Mouse (Mus musculus) neural tube, embryonic 13.5 days (tissue): ENCODE measurements around the gene Itga2b. TPM values are rescaled to one million over a fixed set of nuclear protein-coding genes. Genes with fewer than 3 reads are reported as not detected.

Experiments
- ATAC-seq: fragments of 200-750 bp; cut with Nextera tagmentation; 2 replicates; pipeline ENCODE4 v1.8.0; 2017; ENCODE audit warnings: low read depth, mild to moderate bottlenecking, moderate TSS enrichment, moderate library complexity
- H3K27ac ChIP-seq: fragments of 300-500 bp; sonication (generic); replicated peaks from 2 replicates; pipeline ENCODE4 v1.5.1; 2015; ENCODE audit warnings: moderate library complexity, mild to moderate bottlenecking, inconsistent platforms
- H3K27me3 ChIP-seq: fragments of 300-500 bp; sonication (generic); 2 replicates; pipeline ENCODE4 v1.6.1; 2015; ENCODE audit warnings: mild to moderate bottlenecking, inconsistent platforms
- H3K36me3 ChIP-seq: fragments of 300-500 bp; sonication (generic); 2 replicates; pipeline ENCODE4 v1.6.1; 2015; ENCODE audit warnings: mild to moderate bottlenecking, inconsistent platforms
- H3K4me1 ChIP-seq: fragments of 300-500 bp; sonication (generic); replicated peaks from 2 replicates; pipeline ENCODE4 v1.6.1; 2015; ENCODE audit warnings: inconsistent platforms
- H3K4me2 ChIP-seq: fragments of 300-500 bp; sonication (generic); 2 replicates; pipeline ENCODE4 v1.6.1; 2015; ENCODE audit warnings: inconsistent platforms, mild to moderate bottlenecking, moderate library complexity
- H3K4me3 ChIP-seq: fragments of 300-500 bp; sonication (generic); 2 replicates; pipeline ENCODE4 v1.5.1; 2015; ENCODE audit warnings: mild to moderate bottlenecking, inconsistent platforms
- H3K9ac ChIP-seq: fragments of 300-500 bp; sonication (generic); 2 replicates; pipeline ENCODE4 v1.6.1; 2015; ENCODE audit warnings: moderate library complexity, mild to moderate bottlenecking, inconsistent platforms
- H3K9me3 ChIP-seq: fragments of 300-500 bp; sonication (generic); 2 replicates; pipeline ENCODE4 v1.6.1; 2016; ENCODE audit warnings: inconsistent platforms
- WGBS: fragments of 180-500 bp; shearing (Covaris S2); methylation state at CpG from one replicate; pipeline ENCODE4 v1.1.7; 2015; 5-methylcytosine and 5-hydroxymethylcytosine counted together
- polyA plus RNA-seq: library from polyadenylated mRNA; unstranded; fragments of >200 nt; fragmentation: Nextera tagmentation; extraction: Ambion mirVana; gene quantifications from 2 replicates; pipeline ENCODE4 v1.2.1, GENCODE M21; 2015

The Itga2b gene
- polyA plus RNA-seq, 1 experiment from 2014 or later, result 6.2 TPM

DNA sequence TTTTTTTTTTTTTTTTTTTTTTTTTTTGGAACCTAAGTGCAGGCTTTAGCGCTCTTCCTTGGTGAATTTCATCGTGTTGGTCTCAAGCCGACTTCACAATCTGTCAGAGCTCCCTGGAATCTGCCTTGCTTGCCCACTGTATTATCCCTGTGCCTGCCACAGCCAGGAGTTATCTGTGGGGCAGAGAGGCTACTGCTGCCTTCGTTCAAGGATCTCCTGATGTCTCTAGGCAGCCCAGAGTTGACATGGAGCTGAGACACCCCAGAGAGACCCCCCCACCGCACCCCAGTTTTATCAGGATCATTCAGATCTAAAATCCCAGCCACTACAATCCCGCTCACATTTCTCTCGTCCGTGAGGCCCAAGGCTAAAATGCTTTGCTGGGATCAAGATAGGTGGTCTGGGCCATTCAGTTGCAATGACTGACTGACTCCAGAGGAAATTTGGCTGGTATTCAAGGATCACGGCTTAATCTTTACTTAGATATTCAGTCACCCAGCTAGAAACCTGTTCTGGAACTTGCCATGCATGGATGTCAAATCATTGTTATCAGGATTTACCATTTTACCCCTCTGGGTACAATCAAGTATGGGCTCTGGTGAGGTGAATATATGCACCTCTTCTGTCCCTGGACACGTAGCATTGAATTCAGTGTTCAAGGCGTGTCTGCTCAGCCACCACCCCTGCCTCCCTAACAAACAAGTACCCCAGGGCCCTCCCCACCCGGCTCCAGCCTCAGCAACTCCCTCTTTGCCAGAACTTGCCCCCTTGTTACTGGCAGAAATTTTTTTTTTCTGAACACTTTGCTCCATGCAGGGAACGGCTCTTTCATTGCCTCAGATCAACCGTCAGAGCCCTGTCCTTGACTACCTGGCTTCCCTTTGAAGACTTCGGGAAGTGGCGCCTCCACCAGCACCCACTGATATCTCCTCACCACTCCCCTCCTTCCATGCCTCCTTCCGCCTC, 20.6 kb downstream of the Itga2b start:
- 53% methylated on average over 17 of the region's 17 CpGs for WGBS
- Histone ChIP-seq H3K27ac (no peak overlapping the region), H3K4me3 (no peak overlapping the region)

DNA sequence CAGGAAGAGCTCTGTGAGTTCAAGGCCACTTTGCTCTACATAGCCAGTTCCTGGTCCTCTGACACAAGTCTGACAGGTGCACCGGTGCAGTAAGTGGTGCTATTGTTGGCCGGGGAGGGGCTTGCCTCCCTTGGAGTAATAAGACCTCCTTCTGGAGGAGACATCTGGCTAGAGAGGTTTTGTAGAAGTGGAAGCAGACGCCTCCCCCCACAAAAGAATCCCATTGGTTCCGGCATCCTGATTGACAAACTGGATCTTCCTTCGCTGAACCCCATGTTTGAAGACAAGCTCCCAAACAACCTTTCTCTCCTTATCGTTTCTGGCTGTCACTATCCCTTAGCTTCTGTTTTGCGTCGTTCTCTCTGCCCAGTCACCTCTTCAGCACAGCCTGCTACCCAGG, 21.6 kb downstream of the Itga2b start:
- H3K9me3 ChIP-seq, result no peaks in the 10 kb centered on the region
- ATAC-seq, result no peak
- H3K4me2 ChIP-seq, result peak overlapping the region; percentile 92; the same call in 1 of the 2 replicates
- no peak overlapping the region for H3K4me3 ChIP-seq
- peaks cover 42% of the 10 kb centered on the region for H3K27me3 ChIP-seq
- 11% methylated on average over 8 of the region's 8 CpGs for WGBS
- H3K36me3 ChIP-seq, result peaks cover 6% of the 10 kb centered on the region
- peaks cover 44% of the 10 kb centered on the region for H3K4me1 ChIP-seq
- no peak overlapping the region for H3K27ac ChIP-seq
- 0 out of 2 replicates have a peak overlapping the region, but pooled peaks have one; percentile 12 for H3K9ac ChIP-seq

More for the DNA sequence above, 20.6 kb downstream of the Itga2b start:
- no peak for ATAC-seq
- H3K9ac ChIP-seq, result no peak overlapping the region
- no peak overlapping the region for H3K4me2 ChIP-seq
- peaks cover 50% of the 10 kb centered on the region for H3K27me3 ChIP-seq
- H3K4me1 ChIP-seq, result peaks cover 34% of the 10 kb centered on the region
- no peaks in the 10 kb centered on the region for H3K36me3 ChIP-seq
- no peaks in the 10 kb centered on the region for H3K9me3 ChIP-seq

DNA sequence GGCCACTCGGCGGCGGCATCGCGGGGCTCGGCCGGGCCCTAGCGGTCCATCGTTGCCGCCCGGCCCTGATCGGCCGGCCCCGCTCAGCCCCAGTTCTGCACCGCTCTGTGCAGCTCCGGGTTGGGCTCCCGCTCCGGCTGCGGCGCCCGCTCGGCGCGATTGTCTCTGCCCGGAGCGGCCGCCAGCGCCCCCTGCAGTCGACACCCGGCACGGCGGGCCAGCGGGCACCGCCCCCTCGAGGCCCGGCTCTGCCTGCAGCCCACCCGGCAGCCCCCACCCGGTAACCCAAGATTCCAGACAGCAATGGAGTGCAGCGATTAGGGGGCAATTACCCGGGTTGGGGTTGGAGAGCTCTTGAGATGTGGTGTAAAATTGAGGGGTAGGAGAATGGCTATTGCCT, 22.4 kb downstream of the Itga2b start, which contains the start of gene Fam171a2:
Fam171a2 (minus strand) TSS at position 186 of the 400 bp plus-strand sequence.
- H3K27ac ChIP-seq, result peak within 1 kb of the TSS; percentile 91
- no peaks in the 10 kb centered on the region for H3K9me3 ChIP-seq
- H3K4me2 ChIP-seq, result peak within 1 kb of the TSS; percentile 92
- H3K4me3 ChIP-seq, result peak within 1 kb of the TSS; percentile 74
- peaks cover 13% of the 10 kb centered on the region for H3K36me3 ChIP-seq
- H3K27me3 ChIP-seq, result peaks cover 34% of the 10 kb centered on the region
- WGBS, result 0% methylated on average over 29 of the region's 40 CpGs
- peak; percentile 84 for ATAC-seq
- H3K9ac ChIP-seq, result peak within 1 kb of the TSS; percentile 96
- peaks cover 44% of the 10 kb centered on the region for H3K4me1 ChIP-seq

DNA sequence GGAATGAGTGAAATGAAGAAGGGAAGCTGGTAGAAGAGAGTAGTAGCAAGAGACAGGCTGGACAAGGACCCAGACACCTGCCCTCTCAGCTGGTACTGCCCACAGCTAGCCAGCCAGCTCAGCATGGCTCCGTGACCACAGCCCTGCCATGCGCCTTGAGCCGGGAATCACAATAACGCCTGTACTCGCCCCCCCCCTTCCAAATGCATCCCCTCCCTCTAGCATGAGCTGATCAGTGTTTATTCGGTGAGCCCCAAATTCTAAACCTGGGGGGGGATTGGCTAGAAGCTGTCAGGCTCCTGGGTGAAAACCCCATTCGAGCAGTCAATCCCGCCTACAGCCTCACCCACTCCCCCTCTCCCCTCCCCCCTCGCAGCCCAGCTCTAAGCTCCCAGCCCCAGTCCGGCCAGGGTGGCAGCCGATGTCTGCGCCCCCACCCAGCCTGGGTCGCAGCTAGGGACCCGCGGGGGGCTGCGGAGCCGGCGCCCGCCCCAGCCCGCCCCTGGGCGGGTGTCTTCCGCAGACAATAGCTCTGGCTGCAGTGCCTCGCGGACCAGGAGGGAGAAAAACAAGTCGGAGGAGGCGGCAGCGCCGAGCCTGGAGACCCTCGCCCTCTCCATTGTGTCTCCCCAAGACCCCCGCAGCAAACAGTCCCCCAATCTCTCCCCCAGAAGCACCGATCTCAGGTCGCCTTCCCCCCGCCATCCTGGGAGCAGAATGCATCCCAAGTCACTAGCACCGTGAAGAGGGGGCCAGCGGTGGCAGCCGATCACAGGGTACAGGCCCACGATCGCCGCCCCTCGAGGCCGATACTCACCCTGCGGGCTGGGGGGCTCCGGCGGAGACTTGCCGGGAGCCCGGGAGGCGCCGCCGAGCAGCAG, 23.1 kb downstream of the Itga2b start:
- Histone ChIP-seq H3K27me3 (peaks cover 28% of the 10 kb centered on the region), H3K36me3 (peaks cover 20% of the 10 kb centered on the region), H3K9me3 (no peaks in the 10 kb centered on the region), H3K9ac (peak overlapping the region; percentile 96), H3K4me1 (peaks cover 44% of the 10 kb centered on the region), H3K4me2 (peak overlapping the region; percentile 92), H3K4me3 (peak overlapping the region; percentile 74), H3K27ac (peak overlapping the region; percentile 91)
- ATAC-seq, result peak; percentile 69
- WGBS, result 0% methylated on average over 29 of the region's 49 CpGs

DNA sequence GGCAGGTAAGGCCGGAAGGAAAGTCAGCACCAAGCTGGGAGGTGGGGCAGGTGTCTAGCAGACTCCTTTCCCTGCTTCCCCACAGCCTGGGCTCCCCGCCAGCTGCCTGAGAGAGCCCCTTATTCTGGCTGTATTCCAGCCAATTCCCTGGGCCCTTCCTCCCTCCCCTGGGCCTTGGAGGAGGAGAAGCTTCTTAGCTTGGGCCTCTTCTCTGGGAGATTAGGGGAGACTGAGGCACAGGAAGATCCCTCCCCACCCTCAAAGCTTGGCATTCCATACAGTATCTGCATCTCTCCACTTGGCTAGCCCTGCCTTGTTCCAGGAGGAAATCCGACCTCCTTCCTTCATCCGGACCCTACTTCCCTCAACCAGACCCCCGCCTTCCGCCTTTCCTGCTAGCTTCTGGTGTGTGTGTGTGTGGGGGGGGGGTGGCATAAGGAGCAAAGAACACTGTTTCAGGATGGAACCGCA, 24.0 kb downstream of the Itga2b start:
- Histone ChIP-seq H3K9me3 (no peaks in the 10 kb centered on the region), H3K4me2 (peak overlapping the region; percentile 92), H3K4me3 (peak overlapping the region; percentile 74), H3K4me1 (peaks cover 44% of the 10 kb centered on the region), H3K27me3 (peaks cover 27% of the 10 kb centered on the region), H3K9ac (peak overlapping the region; percentile 96), H3K36me3 (peaks cover 29% of the 10 kb centered on the region), H3K27ac (peak overlapping the region; percentile 91)
- peak; percentile 2; the same call in 1 of the 2 replicates for ATAC-seq
- 10% methylated on average over 7 of the region's 7 CpGs for WGBS

DNA sequence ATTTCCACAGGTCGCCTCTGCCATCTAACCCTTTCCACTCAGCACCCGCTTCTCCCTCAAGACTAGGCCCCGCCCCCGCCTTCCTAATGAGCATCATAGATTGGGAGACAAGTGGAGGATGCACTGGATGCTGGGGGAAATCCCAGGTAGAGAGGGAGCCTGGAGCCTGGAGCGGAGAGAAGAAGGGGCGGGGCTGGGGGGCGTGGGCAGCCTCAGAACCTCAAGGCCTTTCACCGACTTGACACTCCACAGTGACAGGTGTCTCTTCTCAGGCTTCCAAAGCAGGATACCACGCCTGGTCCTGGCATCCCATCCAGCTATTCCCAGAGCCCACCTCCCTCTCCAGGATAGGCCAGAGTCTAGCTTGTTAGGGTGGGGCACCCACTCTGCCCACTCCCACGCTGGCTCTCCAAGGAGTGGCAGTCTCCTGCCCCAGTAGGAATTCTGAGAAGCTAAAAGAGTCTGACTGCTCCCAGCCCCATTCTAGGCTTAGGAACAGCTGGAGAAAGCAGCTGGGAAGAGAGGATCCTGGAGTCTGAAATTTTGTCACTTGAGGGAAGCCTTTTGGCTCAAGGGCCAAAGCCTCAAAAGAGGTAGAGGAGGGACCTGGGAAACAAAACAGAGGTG, 24.5 kb downstream of the Itga2b start:
- WGBS, result 14% methylated on average over 10 of the region's 10 CpGs
- Histone ChIP-seq H3K4me3 (peak overlapping the region; percentile 74), H3K27ac (peak overlapping the region; percentile 91), H3K9ac (peak overlapping the region; percentile 96), H3K36me3 (peaks cover 34% of the 10 kb centered on the region), H3K4me2 (peak overlapping the region; percentile 92), H3K27me3 (peaks cover 23% of the 10 kb centered on the region), H3K4me1 (peaks cover 44% of the 10 kb centered on the region), H3K9me3 (no peaks in the 10 kb centered on the region)
- ATAC-seq, result no peak

DNA sequence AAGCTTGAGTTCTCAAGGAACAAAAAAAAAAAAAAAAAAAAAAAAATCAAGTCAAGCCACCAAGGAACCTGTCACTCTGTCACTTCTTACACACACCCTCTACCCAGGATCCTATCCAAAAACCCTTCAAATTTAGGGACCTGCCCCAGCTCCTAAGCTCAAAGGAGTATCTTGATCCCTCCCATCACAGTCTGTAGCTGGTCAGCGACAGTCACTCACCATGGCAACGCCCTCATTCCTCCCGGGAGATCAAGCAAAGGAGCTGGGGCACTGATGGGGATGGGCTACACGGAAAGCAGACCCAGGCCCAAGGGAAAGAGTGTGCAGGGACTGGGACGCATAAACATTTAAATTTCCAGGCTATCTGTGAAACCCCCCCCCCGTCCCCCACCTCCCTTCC, 25.1 kb downstream of the Itga2b start:
- 3% methylated on average over 6 of the region's 6 CpGs for WGBS
- Histone ChIP-seq H3K27me3 (peaks cover 20% of the 10 kb centered on the region), H3K36me3 (peaks cover 40% of the 10 kb centered on the region), H3K4me3 (peak overlapping the region; percentile 74), H3K9ac (peak overlapping the region; percentile 96), H3K9me3 (no peaks in the 10 kb centered on the region), H3K4me1 (peaks cover 44% of the 10 kb centered on the region), H3K27ac (peak overlapping the region; percentile 91; the same call in 1 of the 2 replicates), H3K4me2 (peak overlapping the region; percentile 92)
- no peak for ATAC-seq

DNA sequence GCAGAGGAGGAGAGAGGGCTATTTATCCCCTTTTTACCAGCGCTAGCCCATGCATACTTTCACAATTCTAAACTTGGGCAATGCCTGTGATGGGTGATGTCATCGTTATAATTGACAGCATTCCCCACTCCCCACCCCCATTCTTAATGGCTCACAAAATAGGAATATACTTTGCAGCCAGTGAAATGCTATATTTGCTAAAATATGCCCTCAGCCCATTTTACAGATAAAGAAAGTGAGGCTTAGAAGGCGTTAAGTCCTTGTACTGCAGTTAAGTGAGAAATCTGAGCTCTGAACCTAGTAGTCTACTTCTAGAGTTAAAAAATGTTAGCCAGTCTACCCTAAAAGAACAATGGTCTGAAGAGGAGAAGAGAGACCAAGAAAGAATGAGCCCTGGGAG, 25.6 kb downstream of the Itga2b start:
- H3K9me3 ChIP-seq, result no peaks in the 10 kb centered on the region
- H3K4me2 ChIP-seq, result peak overlapping the region; percentile 92; the same call in 1 of the 2 replicates
- H3K27me3 ChIP-seq, result peaks cover 20% of the 10 kb centered on the region
- H3K36me3 ChIP-seq, result peaks cover 45% of the 10 kb centered on the region
- H3K27ac ChIP-seq, result no peak overlapping the region
- ATAC-seq, result no peak
- H3K4me3 ChIP-seq, result no peak overlapping the region
- H3K9ac ChIP-seq, result no peak overlapping the region
- H3K4me1 ChIP-seq, result peaks cover 46% of the 10 kb centered on the region
- 64% methylated on average over 3 of the region's 3 CpGs for WGBS

DNA sequence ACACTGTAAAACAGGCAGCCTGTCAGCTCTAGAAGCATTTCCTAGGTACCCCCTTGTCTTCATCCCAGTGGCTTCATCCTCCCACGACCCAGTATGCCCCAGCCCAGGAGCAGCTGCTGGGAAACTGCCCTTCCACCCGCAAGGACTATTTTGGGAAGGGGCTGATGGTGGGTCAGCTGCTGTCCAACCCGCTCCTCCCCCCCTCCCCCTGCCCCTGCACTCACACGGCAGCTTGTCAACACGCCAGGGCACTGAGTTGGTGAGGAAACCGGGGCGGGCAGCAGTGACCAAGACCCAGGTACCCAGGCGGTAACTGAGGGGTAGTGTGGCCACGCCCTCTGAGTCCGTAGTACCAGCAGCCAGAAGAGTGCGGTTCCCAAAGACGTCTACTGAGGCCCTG, 26.2 kb downstream of the Itga2b start:
- Histone ChIP-seq H3K4me2 (no peak overlapping the region; the same call in 1 of the 2 replicates), H3K9me3 (no peaks in the 10 kb centered on the region), H3K36me3 (peaks cover 50% of the 10 kb centered on the region), H3K4me1 (peaks cover 51% of the 10 kb centered on the region), H3K27ac (no peak overlapping the region), H3K9ac (no peak overlapping the region), H3K27me3 (peaks cover 16% of the 10 kb centered on the region), H3K4me3 (0 out of 2 replicates have a peak overlapping the region, but pooled peaks have one; percentile 3)
- 59% methylated on average over 12 of the region's 12 CpGs for WGBS
- no peak for ATAC-seq

DNA sequence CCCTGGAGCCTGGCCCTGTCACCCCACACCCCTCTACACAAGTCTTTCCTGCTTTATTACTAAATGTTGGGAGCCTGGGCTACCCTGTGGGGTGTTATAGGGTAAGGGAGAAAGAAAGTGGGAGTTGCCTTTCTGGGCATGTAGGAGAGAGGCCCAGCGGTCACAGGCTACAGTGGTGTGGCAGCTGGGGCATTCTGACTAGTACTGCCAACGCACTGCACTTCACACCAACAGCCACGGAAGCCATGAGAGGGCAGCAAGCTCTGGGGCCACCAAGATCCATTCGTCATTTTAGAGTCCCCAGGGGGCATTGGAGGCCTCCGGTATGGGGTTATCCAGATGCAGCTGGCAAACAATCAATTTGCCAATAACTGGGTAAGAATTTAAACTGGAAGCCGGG, 27.8 kb downstream of the Itga2b start:
- peaks cover 66% of the 10 kb centered on the region for H3K36me3 ChIP-seq
- ATAC-seq, result no peak
- H3K4me1 ChIP-seq, result peaks cover 56% of the 10 kb centered on the region
- no peak overlapping the region for H3K27ac ChIP-seq
- no peak overlapping the region for H3K4me3 ChIP-seq
- WGBS, result 69% methylated on average over 6 of the region's 6 CpGs
- no peak overlapping the region for H3K9ac ChIP-seq
- H3K27me3 ChIP-seq, result peaks cover 9% of the 10 kb centered on the region
- no peaks in the 10 kb centered on the region for H3K9me3 ChIP-seq
- H3K4me2 ChIP-seq, result no peak overlapping the region

DNA sequence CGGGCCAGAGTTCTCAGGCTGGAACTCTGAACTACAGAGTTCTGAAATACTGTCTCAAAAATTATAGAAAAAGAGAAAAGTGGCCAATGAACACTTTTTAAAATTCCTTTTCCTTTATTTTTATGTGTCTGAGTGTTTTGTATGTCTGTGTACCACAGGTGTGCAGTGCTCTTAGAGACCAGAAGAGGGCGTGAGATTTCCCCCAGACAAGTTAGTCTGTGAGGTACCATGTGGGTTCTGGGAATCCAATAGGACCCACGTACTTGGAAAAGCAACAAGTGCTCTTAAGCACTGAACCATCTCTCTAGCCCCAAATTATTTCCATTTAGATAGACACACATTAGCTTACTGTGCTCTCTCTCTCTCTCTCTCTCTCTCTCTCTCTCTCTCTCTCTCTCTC, 28.5 kb downstream of the Itga2b start:
- Histone ChIP-seq H3K4me1 (peaks cover 60% of the 10 kb centered on the region), H3K4me3 (no peak overlapping the region), H3K27ac (no peak overlapping the region), H3K27me3 (peaks cover 9% of the 10 kb centered on the region), H3K9ac (no peak overlapping the region), H3K36me3 (peaks cover 71% of the 10 kb centered on the region), H3K9me3 (no peaks in the 10 kb centered on the region), H3K4me2 (no peak overlapping the region)
- no peak for ATAC-seq
- WGBS, result 87% methylated on average over 3 of the region's 3 CpGs
